Mouse (Mus musculus): ENCODE measurements around the gene Hdgfl3.
"Not testable (repeated sequence)": the region's sequence is repeated elsewhere in the genome, so short reads cannot be mapped to it uniquely, and the experiment has no call there.

Gene Hdgfl3

DNA sequence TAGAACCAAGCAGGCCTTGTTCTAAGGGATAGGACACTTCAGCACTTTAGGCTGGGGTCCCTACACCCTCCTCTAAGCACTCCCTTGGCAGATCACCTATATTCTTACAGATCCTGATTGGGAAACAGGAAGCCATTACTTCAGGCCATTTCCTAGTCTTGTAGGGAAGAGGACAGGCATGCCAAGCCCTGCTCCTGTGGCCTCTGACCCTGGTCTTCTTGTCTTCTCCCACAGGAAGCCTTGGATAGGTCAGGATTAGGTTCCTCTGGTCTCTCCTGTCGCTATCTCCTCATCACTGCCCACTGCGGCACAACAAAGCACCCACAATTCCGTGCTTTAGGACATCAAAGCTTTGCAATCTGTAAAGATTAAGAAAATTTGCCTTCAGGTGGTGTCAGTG is 82.6 kb downstream of the Hdgfl3 start:
- DNase-seq, result no peak

DNA sequence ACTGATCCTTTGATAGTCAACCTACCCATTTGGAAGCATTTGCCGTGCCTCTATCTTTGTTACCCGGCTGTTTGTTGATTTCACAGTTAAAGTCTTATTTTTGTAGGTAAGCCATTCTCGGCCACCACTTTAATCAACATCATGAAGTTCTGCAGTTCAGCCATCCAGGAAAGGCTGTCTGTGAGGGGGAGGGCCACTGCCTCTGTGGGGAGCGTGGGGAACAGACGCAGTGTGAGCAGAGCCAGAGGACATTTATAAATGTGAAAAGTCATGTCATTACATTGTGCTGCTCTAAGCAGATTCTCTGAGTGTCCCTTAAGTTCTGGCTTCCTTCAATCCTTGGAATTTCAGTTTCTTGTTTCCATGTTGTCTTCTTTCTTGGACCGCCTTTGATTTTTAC is 84.1 kb downstream of the Hdgfl3 start:
- DNase-seq, result no peak

DNA sequence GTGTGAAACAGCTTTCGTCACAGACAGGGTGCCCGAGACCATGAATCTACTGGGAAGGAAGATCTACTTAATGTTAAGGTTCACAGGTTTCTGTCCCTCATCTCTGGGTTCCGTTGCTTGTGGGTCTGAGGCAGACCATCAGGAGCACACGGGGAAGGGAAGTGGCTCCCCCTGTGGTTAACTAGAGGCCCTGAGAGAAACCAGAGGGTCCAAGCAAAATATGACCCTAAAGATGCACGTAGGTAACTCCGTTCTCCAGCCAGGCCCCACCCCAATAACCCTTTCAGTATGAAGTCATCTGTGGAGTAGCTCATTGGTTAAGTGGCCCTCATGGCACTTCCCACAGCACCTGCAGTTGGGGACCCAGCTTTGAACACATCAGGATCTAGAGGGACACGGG is 84.6 kb downstream of the Hdgfl3 start:
- DNase-seq, result no peak

DNA sequence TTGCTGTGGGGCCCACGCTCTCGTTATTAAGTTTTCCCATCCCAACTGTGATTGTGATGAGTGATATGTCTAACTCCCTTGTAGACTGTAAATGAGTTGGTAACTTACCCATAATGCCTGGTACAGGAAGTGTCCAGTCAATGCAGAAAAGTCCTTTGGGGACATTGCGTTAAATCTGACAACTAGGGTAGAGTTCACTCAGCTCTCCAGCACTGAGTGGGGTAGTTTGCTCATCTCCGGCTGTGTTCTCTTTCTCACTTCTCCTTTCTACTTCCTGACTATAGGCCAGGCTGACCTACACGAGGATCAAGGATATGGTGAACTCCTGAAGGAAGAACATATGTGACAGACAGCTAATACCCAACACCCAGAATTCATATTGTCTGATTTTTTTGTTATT is 85.1 kb downstream of the Hdgfl3 start:
- no peak for DNase-seq

DNA sequence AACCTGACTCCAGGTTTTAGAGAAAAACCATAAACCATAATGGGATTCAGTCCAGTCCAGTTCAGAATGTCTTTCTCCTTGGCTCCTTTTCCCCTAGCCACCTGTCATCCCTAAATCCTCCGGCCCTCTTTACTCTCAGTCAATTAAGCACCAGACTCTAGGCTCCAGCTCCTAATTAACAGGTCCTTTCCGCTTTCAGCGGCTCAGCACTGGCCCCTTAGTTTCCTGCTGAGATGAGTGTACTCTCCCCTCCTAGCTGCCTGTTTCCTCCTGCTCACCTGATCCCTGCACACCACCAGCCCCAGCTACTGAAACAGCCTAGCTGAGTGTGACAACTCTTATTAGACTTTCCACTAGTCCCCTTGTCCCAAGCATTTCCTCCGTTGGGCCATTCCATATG is 86.5 kb downstream of the Hdgfl3 start:
- no peak for DNase-seq

DNA sequence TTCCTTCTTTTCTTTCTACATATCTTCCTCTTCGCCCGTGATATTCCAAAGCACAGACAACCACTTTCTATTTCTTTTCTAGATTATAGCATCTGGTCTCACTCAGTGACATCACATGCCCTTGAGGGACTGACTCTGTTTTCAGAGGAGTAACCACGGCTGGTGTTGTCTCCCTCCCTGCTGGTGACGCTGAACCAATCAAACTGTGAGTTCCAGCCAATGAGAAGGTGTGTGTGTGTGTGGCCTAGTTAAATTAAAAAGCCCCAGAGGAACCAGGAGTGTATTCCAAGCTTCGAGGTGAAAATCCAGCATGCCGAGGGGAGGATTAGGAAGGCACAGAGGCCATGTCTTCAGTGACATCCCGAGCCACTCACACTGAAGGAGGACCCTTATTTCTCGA is 87.3 kb downstream of the Hdgfl3 start:
- no peak for DNase-seq

DNA sequence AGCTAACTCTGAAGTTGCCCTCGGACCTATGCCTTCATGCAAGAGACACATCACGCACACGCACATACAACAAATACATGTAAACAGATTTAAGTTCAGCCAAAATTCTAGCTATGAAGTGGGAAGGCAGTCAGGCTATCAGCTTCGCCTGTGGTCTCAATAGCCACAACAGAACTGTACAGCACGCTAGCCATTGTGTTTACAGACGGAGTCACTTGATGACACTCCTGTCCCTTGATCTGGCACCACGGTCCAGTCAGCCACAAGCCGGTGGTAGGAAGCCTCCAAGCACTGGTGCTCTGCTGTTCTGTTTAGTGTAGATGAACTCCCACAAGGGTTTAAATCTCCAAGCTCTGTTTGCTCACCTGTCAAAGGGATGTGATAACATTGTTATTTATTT is 88.3 kb downstream of the Hdgfl3 start:
- no peak for DNase-seq

DNA sequence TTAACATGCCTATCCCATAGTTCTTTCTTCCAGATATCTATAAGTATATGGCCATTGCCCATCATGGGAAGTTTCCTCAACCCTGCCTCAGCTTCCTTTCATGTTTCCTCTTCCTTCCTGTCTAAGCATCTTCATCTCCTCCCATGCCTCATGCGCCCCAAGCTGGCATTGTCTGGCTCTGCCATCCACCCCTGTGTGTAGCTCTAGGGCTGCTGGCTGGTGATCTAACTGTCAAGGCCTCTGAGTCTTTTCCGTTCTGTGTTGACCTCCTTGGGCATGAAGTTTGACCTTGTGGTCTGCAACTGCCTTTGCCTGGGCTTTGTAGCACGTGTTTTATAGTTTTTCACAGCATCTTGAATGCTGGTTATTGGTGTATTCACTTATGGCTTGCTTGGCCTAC is 89.0 kb downstream of the Hdgfl3 start:
- DNase-seq, result no peak

DNA sequence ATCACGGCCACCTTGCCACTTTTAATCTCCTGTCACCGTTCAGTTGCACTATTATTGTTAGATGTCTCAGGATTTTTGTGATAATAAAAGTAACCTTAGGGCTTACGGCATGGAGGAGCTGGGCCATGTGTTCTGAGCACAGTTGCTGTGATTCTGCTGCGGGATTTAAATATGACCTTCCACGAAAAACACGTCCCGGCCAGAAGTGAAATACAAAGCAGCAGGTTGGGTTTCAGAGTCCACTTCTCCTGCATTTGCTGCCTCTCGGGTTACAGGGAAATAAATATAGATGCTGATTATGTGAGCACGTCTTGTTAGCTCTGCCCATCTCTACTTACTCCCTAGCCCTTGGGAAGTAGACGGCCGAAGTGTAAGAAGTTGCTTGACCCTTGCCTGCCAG is 89.5 kb downstream of the Hdgfl3 start:
- no peak for DNase-seq

DNA sequence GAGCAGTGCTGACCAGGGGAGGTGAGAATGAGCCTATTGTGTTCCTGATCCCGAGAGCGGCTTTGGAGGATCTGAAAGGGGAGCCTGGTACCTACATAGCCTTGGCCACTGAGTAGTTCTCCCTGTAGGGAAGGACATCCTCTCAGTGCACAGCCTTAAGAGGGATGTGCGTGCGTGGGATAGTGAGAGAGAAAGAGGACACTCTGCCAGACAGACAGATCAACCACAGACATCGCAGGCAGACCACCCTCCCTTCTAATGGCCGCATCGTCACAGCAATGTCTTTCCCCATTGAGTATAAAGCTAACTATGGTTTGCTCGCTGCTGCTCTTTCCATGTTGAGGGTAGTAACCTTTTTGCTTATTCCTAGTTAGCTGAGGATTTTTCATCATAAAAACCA is 90.4 kb downstream of the Hdgfl3 start:
- DNase-seq, result no peak

DNA sequence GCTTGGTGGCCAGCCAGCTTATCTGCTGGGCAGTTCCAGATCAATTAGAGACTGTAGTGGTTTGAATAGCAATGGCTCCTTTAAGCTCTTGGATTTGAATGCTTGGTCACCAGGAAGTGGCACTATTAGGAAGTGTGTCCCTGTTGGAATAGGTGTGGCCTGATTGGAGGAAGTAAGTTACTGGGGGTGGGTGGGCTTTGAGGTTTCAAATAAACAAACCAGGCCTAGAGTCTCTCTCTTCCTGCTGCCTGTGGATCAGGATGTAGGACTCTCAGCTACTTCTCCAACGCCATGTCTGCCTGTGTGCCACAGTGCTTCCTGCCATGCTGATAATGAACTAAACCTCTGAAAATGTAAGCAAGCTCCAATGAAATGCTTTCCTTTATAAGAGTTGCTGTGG is 91.3 kb downstream of the Hdgfl3 start:
- DNase-seq, result no peak

DNA sequence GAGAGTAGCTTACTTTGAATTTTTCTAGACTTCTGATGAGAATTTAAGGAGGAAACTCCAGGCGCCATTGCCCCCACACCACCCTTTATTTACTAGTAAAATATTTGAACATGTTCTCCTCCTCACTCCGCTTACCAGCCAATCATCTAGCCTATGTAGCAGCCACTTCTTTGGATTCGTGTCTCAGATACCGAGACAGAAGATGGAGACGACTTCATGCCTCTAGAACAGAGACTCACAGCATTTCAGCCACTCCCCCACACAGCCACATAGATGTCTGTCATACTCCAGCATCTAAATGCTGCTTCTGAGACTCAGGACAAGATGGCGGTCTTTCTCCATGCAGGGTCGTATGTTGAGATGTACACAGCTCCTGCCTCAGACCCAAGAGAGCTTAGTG is 92.1 kb downstream of the Hdgfl3 start:
- DNase-seq, result no peak

DNA sequence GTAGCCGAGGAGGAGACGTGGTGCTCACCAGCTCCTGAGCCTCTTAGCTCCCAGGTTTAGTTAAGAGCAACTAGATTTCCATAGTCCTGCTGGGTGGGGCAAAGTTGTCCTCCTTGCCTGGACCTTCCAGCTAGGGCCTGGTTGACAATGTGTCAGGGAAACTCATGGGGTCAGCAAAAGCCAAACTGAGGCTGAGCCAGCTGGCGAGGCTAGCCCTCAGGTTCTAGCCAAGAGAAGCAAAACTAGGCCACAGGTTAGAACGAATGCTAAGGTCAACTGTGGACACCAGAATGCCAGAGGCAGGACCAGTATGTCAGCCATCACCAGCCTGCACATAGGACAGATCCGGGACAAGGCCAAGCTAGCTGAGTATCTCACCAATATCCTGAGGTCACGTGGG is 92.8 kb downstream of the Hdgfl3 start:
- no peak for DNase-seq

DNA sequence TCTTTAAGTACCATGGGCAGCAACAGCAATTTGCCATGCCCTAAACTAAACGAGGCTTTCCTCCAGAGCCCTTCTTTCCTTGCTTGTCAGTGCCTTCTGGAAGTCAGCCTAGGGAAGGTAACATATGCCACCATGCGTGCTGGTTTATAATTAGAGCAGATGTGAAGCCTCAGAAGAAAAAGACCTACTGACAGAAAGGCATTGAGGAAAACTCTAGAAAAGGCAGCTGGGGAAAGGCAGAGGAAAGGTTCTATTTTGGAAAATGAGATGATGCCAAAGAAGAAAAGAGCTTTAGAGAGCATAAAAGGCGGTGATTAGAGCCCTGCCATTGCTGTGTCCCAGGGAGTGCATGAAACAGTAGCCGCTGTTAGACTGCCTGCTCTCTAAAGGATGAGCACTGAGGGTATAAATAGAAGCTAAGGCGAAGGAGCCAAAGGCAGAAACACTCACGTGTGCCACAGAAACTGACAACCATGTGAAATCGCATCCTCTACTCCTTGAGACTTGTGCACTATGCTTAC is 93.6 kb downstream of the Hdgfl3 start:
- no peak for DNase-seq

DNA sequence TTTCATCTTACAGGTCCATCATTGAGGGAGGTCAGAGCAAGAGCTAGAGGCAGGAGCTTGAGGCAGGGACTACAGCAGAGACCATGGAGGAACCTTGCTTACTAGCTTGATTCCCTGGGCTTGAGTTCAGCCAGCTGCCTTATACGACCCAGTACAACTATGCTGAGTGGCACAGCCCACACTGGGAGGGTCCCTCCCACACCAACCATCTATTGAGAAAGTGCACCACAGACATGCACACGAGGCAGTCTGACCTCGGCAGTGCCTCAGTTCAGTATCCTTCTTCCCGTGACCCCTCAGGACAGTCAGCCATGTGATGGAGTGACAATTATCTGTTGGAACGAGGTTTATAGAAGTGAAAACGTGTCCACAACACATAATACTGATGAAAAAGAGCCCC is 94.5 kb downstream of the Hdgfl3 start:
- DNase-seq, result no peak

DNA sequence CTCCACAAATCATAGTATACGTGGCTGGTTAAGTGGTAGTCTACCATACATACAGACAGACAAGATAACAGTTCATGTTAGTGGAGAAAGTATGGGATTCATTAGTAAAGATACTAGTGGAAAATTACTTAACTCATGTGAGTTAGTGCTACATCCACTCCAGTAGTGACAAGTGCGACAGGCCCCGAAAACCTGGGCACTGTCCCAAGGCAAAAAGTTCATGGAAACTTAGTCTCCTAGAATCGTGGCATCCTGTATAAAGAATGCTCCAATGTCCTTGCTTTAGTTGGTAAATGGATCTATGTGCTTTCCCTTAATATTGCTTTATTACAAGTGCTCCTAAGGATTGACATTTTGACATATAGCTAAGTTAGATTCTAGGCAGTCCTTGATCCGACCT is 96.5 kb downstream of the Hdgfl3 start:
- not testable (repeated sequence) for DNase-seq

DNA sequence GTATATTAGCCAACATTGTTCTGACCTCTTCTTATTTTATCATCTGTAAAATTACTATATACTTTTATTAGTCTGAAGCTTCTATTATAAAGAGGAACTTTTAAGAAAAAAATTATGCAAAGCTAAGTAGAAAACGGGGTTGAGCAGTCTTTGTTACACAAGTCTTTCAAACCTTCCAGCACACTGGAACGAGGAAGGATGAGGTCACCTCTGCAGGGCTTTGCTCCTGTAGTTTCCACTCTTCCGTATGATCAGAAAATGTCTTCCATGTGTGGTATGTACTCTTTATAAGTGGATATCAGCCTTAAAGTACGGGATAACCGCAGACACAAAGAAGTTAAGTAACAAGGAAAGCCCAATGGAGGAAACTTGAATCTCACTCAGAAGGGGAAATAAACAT is 98.8 kb downstream of the Hdgfl3 start:
- no peak for DNase-seq

DNA sequence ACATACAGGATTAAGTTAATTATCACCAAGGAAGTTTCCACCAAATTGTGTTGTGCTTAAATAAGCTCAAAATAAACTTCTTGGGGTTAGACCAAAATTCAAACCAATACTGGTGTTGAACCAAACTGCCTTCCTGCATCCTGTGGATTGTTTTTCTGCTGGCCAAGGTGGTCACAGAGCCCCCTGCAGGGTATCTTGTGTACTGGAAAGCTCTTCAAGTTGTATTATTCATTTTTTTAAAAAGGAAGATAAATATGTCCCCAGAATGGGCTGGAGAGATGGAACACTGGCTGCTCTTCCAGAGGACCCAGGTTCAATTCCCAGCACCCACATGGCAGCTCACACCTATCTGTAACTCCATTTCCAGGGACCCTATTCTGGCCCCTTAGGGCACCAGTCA is 99.4 kb downstream of the Hdgfl3 start:
- no peak for DNase-seq

Data from lung, postnatal 10 days (tissue).